Mouse (Mus musculus) kidney, adult 2 months (tissue): ENCODE data around the gene Lpcat1.

ENCODE experiments used
- CTCF ChIP-seq: fragments of 200-500 bp; conservative IDR thresholded peaks from 2 replicates; pipeline ENCODE4 v1.5.1; 2011; ENCODE audit warnings: low read depth, mild to moderate bottlenecking, control low read depth, low read length, moderate library complexity, mixed read lengths; ENCODE audit not compliant: insufficient read depth, insufficient read length
- POLR2A ChIP-seq: fragments of 200-500 bp; IDR thresholded peaks from one replicate; pipeline ENCODE4 v1.6.1; 2011; ENCODE audit warnings: low read depth, low read length, control low read depth

DNA sequence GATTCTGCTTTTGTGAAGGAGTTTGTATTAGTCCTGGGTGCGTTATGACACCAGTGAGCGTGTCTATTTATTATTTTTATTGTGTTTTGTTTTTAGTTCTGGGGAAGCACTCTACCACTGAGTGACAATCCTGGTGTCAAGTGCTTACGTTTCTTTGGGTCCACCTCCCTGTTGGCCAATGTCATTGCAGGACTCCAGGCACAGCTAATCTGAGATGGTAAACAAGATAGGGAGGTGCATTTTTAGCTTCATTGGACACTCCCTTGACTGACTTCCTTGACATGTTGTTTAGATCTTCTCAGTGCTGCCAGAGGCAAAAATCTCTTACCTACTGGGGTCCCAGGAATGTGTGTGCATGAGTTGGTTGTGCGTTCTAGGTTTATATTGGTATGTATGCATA lies 26.0 kb upstream of the Lpcat1 start:
- TF ChIP-seq CTCF = no peak
- no peak for TF ChIP-seq POLR2A
